Mouse (Mus musculus) intestine, postnatal 0 days (tissue): ENCODE results near the gene Tmem208. TPM values are rescaled to one million over a fixed set of nuclear protein-coding genes. Genes with fewer than 3 reads are reported as not detected.

Source experiments
- ATAC-seq: fragments of 200-750 bp; cut with Nextera tagmentation; 2 replicates; pipeline ENCODE4 v1.8.0; 2017; ENCODE audit warnings: mild to moderate bottlenecking, moderate TSS enrichment, moderate library complexity
- H3K27ac ChIP-seq: fragments of 300-500 bp; sonication (generic); 2 replicates; pipeline ENCODE4 v1.5.1; 2014; ENCODE audit warnings: mild to moderate bottlenecking, low read depth, low read length, moderate library complexity
- H3K27me3 ChIP-seq: fragments of 300-500 bp; sonication (generic); replicated peaks from 2 replicates; pipeline ENCODE4 v1.6.1; 2014; ENCODE audit warnings: low read length, mixed read lengths; ENCODE audit not compliant: control insufficient read depth, insufficient read depth
- H3K36me3 ChIP-seq: fragments of 300-500 bp; sonication (generic); 2 replicates; pipeline ENCODE4 v1.6.1; 2014; ENCODE audit warnings: mild to moderate bottlenecking, moderate library complexity; ENCODE audit not compliant: control insufficient read depth, insufficient read depth
- H3K4me1 ChIP-seq: fragments of 300-500 bp; sonication (generic); replicated peaks from 2 replicates; pipeline ENCODE4 v1.6.1; 2014; ENCODE audit warnings: antibody characterized with exemption, low read length, mixed read lengths; ENCODE audit not compliant: control insufficient read depth, insufficient read depth
- H3K4me2 ChIP-seq: fragments of 300-500 bp; sonication (generic); replicated peaks from 2 replicates; pipeline ENCODE4 v1.6.1; 2014; ENCODE audit warnings: low read depth, mild to moderate bottlenecking, moderate library complexity
- H3K4me3 ChIP-seq: fragments of 300-500 bp; sonication (generic); 2 replicates; pipeline ENCODE4 v1.5.1; 2014; ENCODE audit warnings: low read depth, low read length
- H3K9ac ChIP-seq: fragments of 300-500 bp; sonication (generic); 2 replicates; pipeline ENCODE4 v1.6.1; 2014; ENCODE audit warnings: mild to moderate bottlenecking, low read depth, low read length
- H3K9me3 ChIP-seq: fragments of 300-500 bp; sonication (generic); 2 replicates; pipeline ENCODE4 v1.6.1; 2016; ENCODE audit warnings: mixed run types; ENCODE audit not compliant: control insufficient read depth
- CTCF ChIP-seq: sonication (generic); IDR thresholded peaks from 2 replicates; pipeline ENCODE4 v1.5.1; 2016; ENCODE audit warnings: low read depth, mild to moderate bottlenecking, control low read depth, antibody characterized with exemption, moderate library complexity
- WGBS: fragments of 180-500 bp; shearing (Covaris S2); extraction: QIAGEN DNeasy Blood & Tissue Kit; methylation state at CpG from one replicate; pipeline ENCODE4 v1.1.7; 2014; 5-methylcytosine and 5-hydroxymethylcytosine counted together
- polyA plus RNA-seq: library from polyadenylated mRNA; unstranded; fragments of >200 nt; fragmentation: Nextera tagmentation; extraction: Ambion mirVana; gene quantifications from 2 replicates; pipeline ENCODE4 v1.2.1, GENCODE M21; 2015

Tmem208 gene
- polyA plus RNA-seq, 1 experiment from 2014 or later = 184 TPM

- H3K27me3 ChIP-seq = no peaks in the 10 kb centered on the region
- peaks cover 79% of the 10 kb centered on the region for H3K36me3 ChIP-seq
- no peak overlapping the region for H3K27ac ChIP-seq
- H3K4me1 ChIP-seq = no peaks in the 10 kb centered on the region
- no peak for TF ChIP-seq CTCF
- no peak for ATAC-seq
- WGBS = 78% methylated on average over 9 of the region's 9 CpGs
- H3K4me2 ChIP-seq = no peak overlapping the region
- no peak overlapping the region for H3K4me3 ChIP-seq
- H3K9me3 ChIP-seq = no peaks in the 10 kb centered on the region
- no peak overlapping the region for H3K9ac ChIP-seq
These were observed 12.3 kb upstream of the Tmem208 start for GRCm38 (mm10) chr8:105313622-105314402.

GRCm38 (mm10) chr8:105315073-105315769 is 10.9 kb upstream of the Tmem208 start:
- Histone ChIP-seq H3K36me3 (peaks cover 68% of the 10 kb centered on the region), H3K4me1 (no peaks in the 10 kb centered on the region), H3K9me3 (no peaks in the 10 kb centered on the region), H3K9ac (no peak overlapping the region), H3K27me3 (no peaks in the 10 kb centered on the region), H3K4me2 (no peak overlapping the region), H3K27ac (no peak overlapping the region; the same call in 1 of the 2 replicates), H3K4me3 (no peak overlapping the region)
- TF ChIP-seq CTCF = no peak
- WGBS = 90% methylated on average over 18 of the region's 18 CpGs
- no peak for ATAC-seq

- Histone ChIP-seq H3K27me3 (no peaks in the 10 kb centered on the region), H3K27ac (no peak overlapping the region), H3K4me2 (no peak overlapping the region), H3K9me3 (no peaks in the 10 kb centered on the region), H3K4me3 (no peak overlapping the region), H3K36me3 (peaks cover 59% of the 10 kb centered on the region), H3K9ac (no peak overlapping the region), H3K4me1 (no peaks in the 10 kb centered on the region)
- WGBS = 92% methylated on average over 4 of the region's 4 CpGs
- ATAC-seq = no peak
- no peak for TF ChIP-seq CTCF
These were observed 8.2 kb upstream of the Tmem208 start for GRCm38 (mm10) chr8:105317941-105318340.

GRCm38 (mm10) chr8:105318662-105319190 is 7.4 kb upstream of the Tmem208 start:
- Histone ChIP-seq H3K9me3 (no peaks in the 10 kb centered on the region), H3K9ac (no peak overlapping the region), H3K4me2 (no peak overlapping the region), H3K4me1 (no peaks in the 10 kb centered on the region), H3K27me3 (no peaks in the 10 kb centered on the region), H3K4me3 (no peak overlapping the region), H3K27ac (no peak overlapping the region), H3K36me3 (peaks cover 53% of the 10 kb centered on the region)
- WGBS = 83% methylated on average over 11 of the region's 11 CpGs
- no peak for TF ChIP-seq CTCF
- no peak for ATAC-seq

- Histone ChIP-seq H3K27ac (no peak overlapping the region), H3K9ac (no peak overlapping the region), H3K27me3 (no peaks in the 10 kb centered on the region), H3K9me3 (no peaks in the 10 kb centered on the region), H3K4me3 (no peak overlapping the region), H3K4me1 (0 out of 2 replicates have a peak, but pooled peaks cover 5% of the 10 kb centered on the region), H3K36me3 (peaks cover 21% of the 10 kb centered on the region), H3K4me2 (no peak overlapping the region)
- 89% methylated on average over 4 of the region's 4 CpGs for WGBS
- TF ChIP-seq CTCF = no peak
- no peak for ATAC-seq
These were observed 3.0 kb upstream of the Tmem208 start for GRCm38 (mm10) chr8:105323183-105323582.

GRCm38 (mm10) chr8:105325641-105326093 is 487 bp upstream of the Tmem208 start:
- H3K27me3 ChIP-seq = no peaks in the 10 kb centered on the region
- peak overlapping the region; percentile 82 for H3K4me2 ChIP-seq
- peak overlapping the region; percentile 69 for H3K9ac ChIP-seq
- H3K4me3 ChIP-seq = peak overlapping the region; percentile 87
- H3K9me3 ChIP-seq = no peaks in the 10 kb centered on the region
- H3K36me3 ChIP-seq = peaks cover 37% of the 10 kb centered on the region
- no peak overlapping the region for H3K27ac ChIP-seq
- no peak for TF ChIP-seq CTCF
- peak; percentile 9; the same call in 1 of the 2 replicates for ATAC-seq
- WGBS = 0% methylated on average over 12 of the region's 12 CpGs
- 0 out of 2 replicates have a peak, but pooled peaks cover 5% of the 10 kb centered on the region for H3K4me1 ChIP-seq
